Mouse (Mus musculus): ENCODE data around the gene Cpox.

Gene Cpox

GRCm38 (mm10) chr16:58700816-58701424 lies 30.8 kb downstream of the Cpox start:
- no peak for DNase-seq (ENCODE audit: low spot score in 2 of 2)

GRCm38 (mm10) chr16:58701779-58702178 lies 31.7 kb downstream of the Cpox start:
- no peak for DNase-seq (ENCODE audit: low spot score in 2 of 2)

GRCm38 (mm10) chr16:58702329-58702932 lies 32.3 kb downstream of the Cpox start:
- DNase-seq (ENCODE audit: low spot score in 2 of 2), result no peak

GRCm38 (mm10) chr16:58703382-58704124 lies 33.5 kb downstream of the Cpox start:
- no peak for DNase-seq (ENCODE audit: low spot score in 2 of 2)

- DNase-seq (ENCODE audit: low spot score in 2 of 2), result no peak
Observed at GRCm38 (mm10) chr16:58704999-58705398, 34.9 kb downstream of the Cpox start.

GRCm38 (mm10) chr16:58707276-58707905 lies 37.3 kb downstream of the Cpox start:
- no peak for DNase-seq (ENCODE audit: low spot score in 2 of 2)

GRCm38 (mm10) chr16:58708601-58709475 lies 38.7 kb downstream of the Cpox start:
- no peak for DNase-seq (ENCODE audit: low spot score in 2 of 2)

- DNase-seq (ENCODE audit: low spot score in 2 of 2), result no peak
Observed at GRCm38 (mm10) chr16:58709536-58709935, 39.4 kb downstream of the Cpox start.

GRCm38 (mm10) chr16:58712221-58712620 lies 42.1 kb downstream of the Cpox start:
- DNase-seq (ENCODE audit: low spot score in 2 of 2), result peak; percentile 27 to 51

GRCm38 (mm10) chr16:58713128-58713527 lies 43.0 kb downstream of the Cpox start:
- DNase-seq (ENCODE audit: low spot score in 2 of 2), result no peak

GRCm38 (mm10) chr16:58715018-58715417 lies 44.9 kb downstream of the Cpox start:
- no peak for DNase-seq (ENCODE audit: low spot score in 2 of 2)

- no peak for DNase-seq (ENCODE audit: low spot score in 2 of 2)
Observed at GRCm38 (mm10) chr16:58718666-58719120, 48.6 kb downstream of the Cpox start, which contains the start of gene Gpr15. TSS of gene Gpr15 (minus strand) at chr16:58719070.

GRCm38 (mm10) chr16:58722292-58722691 lies 52.2 kb downstream of the Cpox start:
- DNase-seq (ENCODE audit: low spot score in 2 of 2), result no peak

GRCm38 (mm10) chr16:58726680-58727476 lies 56.8 kb downstream of the Cpox start:
- DNase-seq (ENCODE audit: low spot score in 2 of 2), result no peak

GRCm38 (mm10) chr16:58727477-58728131 lies 57.5 kb downstream of the Cpox start, which contains the start of gene Cldnd1:
TSS of gene Cldnd1 (plus strand) at chr16:58727910.
- DNase-seq (ENCODE audit: low spot score in 2 of 2), result peak; percentile 96

GRCm38 (mm10) chr16:58728176-58728671 lies 58.1 kb downstream of the Cpox start:
- no peak for DNase-seq (ENCODE audit: low spot score in 2 of 2)

- no peak for DNase-seq (ENCODE audit: low spot score in 2 of 2)
Observed at GRCm38 (mm10) chr16:58738205-58738604, 68.1 kb downstream of the Cpox start.

GRCm38 (mm10) chr16:58738800-58739199 lies 68.7 kb downstream of the Cpox start:
- no peak for DNase-seq (ENCODE audit: low spot score in 2 of 2)

GRCm38 (mm10) chr16:58740751-58741150 lies 70.7 kb downstream of the Cpox start:
- no peak for DNase-seq (ENCODE audit: low spot score in 2 of 2)

GRCm38 (mm10) chr16:58746715-58747114 lies 76.6 kb downstream of the Cpox start:
- no peak for DNase-seq (ENCODE audit: low spot score in 2 of 2)

Data from spleen, postnatal 36 days (tissue).